Mouse (Mus musculus) large intestine, adult 2 months (tissue): ENCODE measurements around the gene 5031439G07Rik. TPM values are rescaled to one million over a fixed set of nuclear protein-coding genes. Genes with fewer than 3 reads are reported as not detected.

ENCODE experiments used
- DNase-seq: peaks from one replicate; pipeline ENCODE4 v3.0.0-alpha.2; 2012; ENCODE audit warnings: low read depth, low spot score
- WGBS: fragments of 180-500 bp; shearing (Covaris S2); methylation state at CpG from one replicate; pipeline ENCODE4 v1.1.7; 2018; 5-methylcytosine and 5-hydroxymethylcytosine counted together
- polyA plus RNA-seq: library from polyadenylated mRNA; depleted of rRNA; stranded (reverse); fragments of >200 nt; gene quantifications from 2 replicates; pipeline ENCODE4 v1.2.3, GENCODE M21; 2012

The 5031439G07Rik gene
- polyA plus RNA-seq, 1 experiment, result 11.0 TPM

DNA sequence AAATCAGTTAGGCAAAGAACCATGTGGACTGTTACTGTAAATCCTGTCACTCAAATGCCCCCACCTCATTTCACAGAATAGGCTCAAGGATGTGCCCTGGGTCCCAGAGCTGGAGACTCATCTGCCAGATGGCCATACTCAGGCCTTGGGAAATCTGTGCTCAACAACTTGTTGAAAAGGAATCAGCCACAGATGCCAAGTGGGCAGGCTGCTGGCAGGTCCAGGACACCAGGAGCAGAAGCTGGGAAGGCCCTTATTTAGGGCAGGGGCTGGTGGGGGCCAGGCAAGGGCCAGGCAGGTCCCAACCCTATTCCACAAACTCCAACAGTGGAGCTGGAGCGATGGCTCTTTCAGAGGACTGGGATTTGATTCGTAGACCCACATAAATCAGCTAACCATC is 25.8 kb downstream of the 5031439G07Rik start:
- DNase-seq, result no peak
- WGBS, result 88% methylated on average over 2 of the region's 2 CpGs

- WGBS, result 57% methylated on average over 8 of the region's 8 CpGs
- DNase-seq, result no peak
Measured at GRCm38 (mm10) chr15:84960692-84961091, 27.7 kb downstream of the 5031439G07Rik start.

- 77% methylated on average over 6 of the region's 6 CpGs for WGBS
Measured at GRCm38 (mm10) chr15:84959891-84960290, 28.5 kb downstream of the 5031439G07Rik start.

GRCm38 (mm10) chr15:84958331-84958730 is 30.0 kb downstream of the 5031439G07Rik start:
- no peak for DNase-seq
- 92% methylated on average over 3 of the region's 3 CpGs for WGBS

More at GRCm38 (mm10) chr15:84959891-84960290, 28.5 kb downstream of the 5031439G07Rik start:
- no peak for DNase-seq

- WGBS, result 59% methylated on average over 3 of the region's 3 CpGs
- no peak for DNase-seq
Measured at GRCm38 (mm10) chr15:84957851-84958250, 30.5 kb downstream of the 5031439G07Rik start.

- DNase-seq, result no peak
- 95% methylated on average over 11 of the region's 11 CpGs for WGBS
Measured at GRCm38 (mm10) chr15:84953259-84953658, 35.1 kb downstream of the 5031439G07Rik start.

- 89% methylated on average over 4 of the region's 4 CpGs for WGBS
- no peak for DNase-seq
Measured at GRCm38 (mm10) chr15:84950053-84950452, 38.3 kb downstream of the 5031439G07Rik start.

- WGBS, result 87% methylated on average over 14 of the region's 14 CpGs
- no peak for DNase-seq
Measured at GRCm38 (mm10) chr15:84948990-84949389, 39.4 kb downstream of the 5031439G07Rik start.

DNA sequence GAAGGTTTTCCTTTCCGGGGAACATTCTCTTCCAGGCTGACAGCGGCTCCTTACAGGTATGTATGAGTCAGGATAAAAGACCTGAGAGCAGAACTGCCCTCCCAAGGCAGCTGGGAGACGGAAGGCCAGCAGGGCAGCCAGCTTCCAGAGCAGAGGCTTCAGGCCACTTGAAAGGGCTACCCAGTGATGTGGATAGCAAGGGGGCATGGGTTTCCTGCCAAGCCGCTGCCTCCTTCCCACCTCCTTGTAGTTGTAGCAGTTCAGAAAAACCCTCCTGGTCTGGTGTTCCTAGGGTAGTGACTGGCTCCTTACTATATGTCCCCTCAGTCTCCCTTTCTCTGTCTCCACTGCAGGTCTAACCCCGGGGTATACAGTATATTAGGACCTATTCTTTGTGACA is 44.0 kb downstream of the 5031439G07Rik start:
- WGBS, result 81% methylated on average over 5 of the region's 5 CpGs

GRCm38 (mm10) chr15:84942647-84943285 is 45.6 kb downstream of the 5031439G07Rik start:
- WGBS, result 65% methylated on average over 11 of the region's 11 CpGs
- no peak for DNase-seq

More for the DNA sequence above, 44.0 kb downstream of the 5031439G07Rik start:
- DNase-seq, result no peak

GRCm38 (mm10) chr15:84940102-84940501 is 48.2 kb downstream of the 5031439G07Rik start:
- 79% methylated on average over 12 of the region's 12 CpGs for WGBS
- DNase-seq, result no peak

GRCm38 (mm10) chr15:84934901-84935300 is 53.5 kb downstream of the 5031439G07Rik start:
- DNase-seq, result no peak
- WGBS, result 90% methylated on average over 16 of the region's 16 CpGs

DNA sequence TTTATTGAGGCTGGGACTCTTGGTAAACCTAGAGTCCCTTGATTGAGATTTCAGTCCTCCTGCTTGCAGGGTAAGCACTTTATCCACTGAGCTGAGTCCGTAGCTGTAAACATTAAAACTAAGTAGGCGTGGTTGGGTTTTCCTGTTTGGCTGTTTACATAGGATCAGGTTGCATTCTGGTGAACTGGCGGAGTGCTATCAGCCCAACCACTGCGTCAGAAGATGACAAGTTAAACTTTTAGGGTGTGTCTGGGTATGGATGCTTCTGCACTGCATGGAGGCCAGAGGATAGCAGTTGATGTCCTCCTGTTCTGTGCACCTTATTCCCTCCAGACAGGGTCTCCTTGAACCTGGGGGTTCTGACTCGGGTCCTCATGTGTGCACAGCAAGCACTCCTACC is 56.0 kb downstream of the 5031439G07Rik start:
- WGBS, result 31% methylated on average over 5 of the region's 5 CpGs
- DNase-seq, result no peak

DNA sequence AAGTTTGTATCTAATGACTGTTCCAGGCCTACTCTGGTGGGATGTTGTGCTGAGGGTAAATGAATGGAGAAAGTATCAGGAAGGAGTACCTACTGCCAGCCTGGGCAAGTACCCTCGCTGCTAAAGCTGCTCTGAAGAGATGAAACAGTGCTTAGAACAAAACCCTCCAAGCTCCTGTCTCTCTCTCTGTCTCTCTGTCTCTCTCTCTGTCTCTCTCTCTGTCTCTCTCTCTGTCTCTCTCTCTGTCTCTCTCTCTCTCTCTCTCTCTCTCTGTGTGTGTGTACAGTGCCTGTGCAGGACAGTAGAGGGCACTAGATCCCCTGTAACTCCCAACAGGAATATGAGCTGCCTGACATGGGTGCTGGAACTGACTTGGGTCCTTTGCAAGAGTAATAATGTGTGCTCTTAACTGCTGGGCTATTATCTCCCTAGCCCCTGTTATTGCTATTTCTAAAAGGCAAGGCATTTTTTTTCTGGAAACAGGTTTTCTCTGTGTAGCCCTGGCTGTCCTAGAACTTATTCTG is 62.8 kb downstream of the 5031439G07Rik start:
- no peak for DNase-seq
- WGBS, result 64% methylated on average over 1 of the region's 1 CpGs

DNA sequence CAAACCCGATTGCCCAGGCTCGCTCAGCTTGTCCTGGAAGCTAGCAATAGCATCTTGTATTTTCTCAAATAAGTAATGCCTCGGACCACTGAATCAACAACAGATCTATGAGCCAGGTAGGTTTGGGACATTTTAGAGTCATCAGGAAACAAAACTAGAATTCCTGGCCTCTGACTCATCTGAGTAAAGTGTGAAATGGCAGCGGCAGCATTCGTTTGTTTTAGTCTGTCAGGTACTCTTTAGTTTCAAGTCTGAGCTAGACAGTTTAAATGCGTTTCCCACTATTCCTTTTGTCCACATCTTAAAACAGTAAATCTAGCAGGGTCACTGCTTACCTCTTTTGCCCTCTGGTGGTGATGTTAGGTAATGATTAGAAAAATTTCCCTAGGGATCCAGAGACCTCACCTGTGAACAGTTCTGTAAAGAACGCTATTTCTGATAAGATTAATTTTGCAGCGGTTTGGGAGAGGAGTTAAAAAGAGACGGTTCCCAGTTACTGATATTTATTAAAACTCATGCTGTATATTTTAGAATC is 63.5 kb downstream of the 5031439G07Rik start:
- DNase-seq, result peak; percentile 32
- 5% methylated on average over 9 of the region's 9 CpGs for WGBS

DNA sequence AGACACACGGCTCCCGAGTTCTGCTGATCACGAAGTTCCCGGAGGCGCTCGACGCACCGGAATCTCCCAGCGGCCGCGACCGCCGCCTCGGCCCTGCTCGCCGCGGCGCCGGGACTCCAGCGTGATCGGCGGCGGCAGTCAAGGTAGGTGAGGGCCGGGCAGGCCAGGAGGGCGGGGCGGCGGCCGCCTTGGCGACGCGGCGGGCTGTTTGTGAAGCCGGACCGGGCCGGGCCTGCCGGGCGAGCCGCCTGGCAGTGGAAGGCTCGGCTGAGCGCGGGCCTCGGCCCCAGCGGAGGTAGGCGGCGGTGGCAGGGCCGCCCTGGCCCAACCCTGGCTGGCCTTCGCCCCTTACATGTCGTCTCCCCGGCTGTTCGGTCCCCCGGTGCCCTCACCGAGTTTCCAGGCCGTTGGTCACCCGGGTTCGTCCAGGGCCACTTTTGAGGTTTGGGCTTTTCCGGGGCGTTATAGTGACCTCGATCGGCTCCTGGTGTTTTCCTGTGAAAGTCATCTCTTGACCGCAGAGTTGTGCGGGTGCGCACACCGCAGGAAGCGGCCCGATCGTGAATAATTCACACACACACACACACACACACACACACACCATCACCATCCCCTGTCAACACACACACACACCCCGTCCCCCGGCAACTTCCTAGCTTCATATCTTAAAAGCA is 64.7 kb downstream of the 5031439G07Rik start:
- DNase-seq, result peak; percentile 33

DNA sequence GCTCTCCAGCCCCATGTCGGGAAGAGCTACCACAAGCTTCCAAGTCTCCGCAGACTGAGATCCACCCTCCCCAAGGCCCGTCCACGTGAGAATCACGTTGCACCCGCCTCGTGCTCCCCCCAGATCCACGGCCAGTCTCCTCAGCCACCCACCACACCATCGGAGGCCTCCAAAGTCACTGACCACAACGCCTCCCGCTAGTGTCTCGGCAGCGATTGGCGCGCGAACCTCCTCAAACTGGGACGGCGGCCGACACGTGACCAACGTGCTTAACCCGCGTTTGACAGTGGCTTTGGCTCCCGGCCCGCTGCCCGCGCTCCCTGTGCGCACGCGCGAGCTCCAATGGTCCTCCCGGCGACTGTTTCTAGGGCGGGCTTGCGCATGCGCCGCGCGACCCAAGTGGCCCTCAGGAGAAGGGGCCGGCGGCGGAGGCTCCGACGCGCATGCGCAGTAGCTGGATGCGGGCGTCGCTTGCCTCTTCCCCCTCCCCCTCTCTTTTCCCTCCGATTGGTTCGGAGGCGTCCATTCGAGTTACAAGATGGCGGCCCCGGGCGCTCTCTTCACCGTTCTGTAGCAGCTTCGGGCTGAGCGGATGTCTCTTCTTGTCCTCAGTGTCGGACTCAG is 65.4 kb downstream of the 5031439G07Rik start, which contains the start of gene Nup50:
TSS of gene Nup50 (plus strand) at position 528 of the 624 bp plus-strand sequence.
- peak; percentile 93 for DNase-seq
- under 1% methylated on average over 60 of the region's 60 CpGs for WGBS

More for the DNA sequence above, 64.7 kb downstream of the 5031439G07Rik start:
- under 1% methylated on average over 68 of the region's 68 CpGs for WGBS

DNA sequence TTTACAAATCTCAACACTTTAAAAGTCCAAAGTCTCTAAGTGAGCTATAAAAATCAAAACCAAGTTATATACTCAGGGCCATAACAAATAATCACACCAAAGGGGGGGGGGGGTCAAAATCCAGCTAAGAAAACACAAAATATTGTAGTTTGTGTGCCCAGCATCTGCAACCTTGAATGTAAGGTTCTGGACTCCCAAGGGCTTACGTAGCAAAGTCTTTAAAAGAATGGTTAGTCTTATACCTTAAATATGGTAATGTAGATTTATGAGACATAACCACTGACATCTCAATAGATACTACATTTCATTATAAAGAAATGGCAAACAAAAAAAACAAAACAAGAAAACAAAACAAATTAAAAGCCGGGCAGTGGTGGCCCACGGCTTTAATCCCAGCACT is 68.4 kb downstream of the 5031439G07Rik start, which contains the start of gene Gm29666:
TSS of gene Gm29666 (minus strand) at position 101 of the 400 bp plus-strand sequence.
- DNase-seq, result no peak
- 97% methylated on average over 3 of the region's 3 CpGs for WGBS

- no peak for DNase-seq
- WGBS, result 83% methylated on average over 3 of the region's 3 CpGs
Measured at GRCm38 (mm10) chr15:84913201-84913600, 75.2 kb downstream of the 5031439G07Rik start.

DNA sequence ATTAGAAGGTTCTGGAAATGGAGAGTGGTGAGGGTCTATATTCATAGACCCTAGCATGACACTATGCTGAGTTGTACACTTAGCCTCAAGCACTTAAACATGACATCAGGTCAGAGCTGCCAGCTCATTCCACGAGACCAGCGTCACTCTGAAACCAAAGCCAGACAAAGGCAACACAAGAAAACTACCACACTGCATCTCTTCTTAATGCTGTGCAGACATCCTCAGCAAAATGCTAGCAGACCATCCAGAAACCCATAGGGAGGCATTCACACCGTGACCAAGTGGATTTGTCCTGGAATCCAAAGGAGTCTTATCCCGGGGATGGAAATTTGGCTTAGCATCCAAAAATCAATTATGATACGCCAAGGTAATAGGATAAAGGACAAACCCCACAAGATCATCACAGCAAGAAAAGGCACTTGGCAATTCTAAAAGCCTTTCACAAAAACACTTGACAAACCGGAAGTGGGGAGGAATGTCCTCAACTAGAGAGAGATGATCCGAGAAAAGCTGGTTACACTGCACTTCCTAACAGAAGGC is 84.4 kb downstream of the 5031439G07Rik start:
- no peak for DNase-seq
- 72% methylated on average over 7 of the region's 7 CpGs for WGBS
